Mouse (Mus musculus) forebrain, embryonic 15.5 days (tissue): ENCODE measurements around the gene Mast1. TPM values are rescaled to one million over a fixed set of nuclear protein-coding genes. Genes with fewer than 3 reads are reported as not detected.

Source experiments
- ATAC-seq: fragments of 200-750 bp; cut with Nextera tagmentation; replicated peaks from 2 replicates; pipeline ENCODE4 v1.8.0; 2017; ENCODE audit warnings: mild to moderate bottlenecking, moderate TSS enrichment, moderate library complexity
- H3K27ac ChIP-seq: fragments of 300-500 bp; sonication (generic); replicated peaks from 2 replicates; pipeline ENCODE4 v1.5.1; 2015; ENCODE audit warnings: mild to moderate bottlenecking, inconsistent platforms
- H3K27me3 ChIP-seq: fragments of 300-500 bp; sonication (generic); 2 replicates; pipeline ENCODE4 v1.6.1; 2015; ENCODE audit warnings: inconsistent platforms
- H3K36me3 ChIP-seq: fragments of 300-500 bp; sonication (generic); 2 replicates; pipeline ENCODE4 v1.6.1; 2015; ENCODE audit warnings: mild to moderate bottlenecking, inconsistent platforms
- H3K4me1 ChIP-seq: fragments of 300-500 bp; sonication (generic); 2 replicates; pipeline ENCODE4 v1.6.1; 2015; ENCODE audit warnings: inconsistent platforms
- H3K4me2 ChIP-seq: fragments of 300-500 bp; sonication (generic); replicated peaks from 2 replicates; pipeline ENCODE4 v1.6.1; 2015; ENCODE audit warnings: mild to moderate bottlenecking, inconsistent platforms
- H3K4me3 ChIP-seq: fragments of 300-500 bp; sonication (generic); 2 replicates; pipeline ENCODE4 v1.5.1; 2015; ENCODE audit warnings: mild to moderate bottlenecking, inconsistent platforms
- H3K9ac ChIP-seq: fragments of 300-500 bp; sonication (generic); replicated peaks from 2 replicates; pipeline ENCODE4 v1.6.1; 2015; ENCODE audit warnings: mild to moderate bottlenecking, inconsistent platforms
- H3K9me3 ChIP-seq: fragments of 300-500 bp; sonication (generic); 2 replicates; pipeline ENCODE4 v1.6.1; 2016; ENCODE audit warnings: inconsistent platforms
- WGBS: fragments of 180-500 bp; shearing (Covaris S2); methylation state at CpG from one replicate; pipeline ENCODE4 v1.1.7; 2015; ENCODE audit warnings: mixed read lengths; 5-methylcytosine and 5-hydroxymethylcytosine counted together
- polyA plus RNA-seq: library from polyadenylated mRNA; unstranded; fragments of >200 nt; fragmentation: Nextera tagmentation; extraction: Ambion mirVana; gene quantifications from 2 replicates; pipeline ENCODE4 v1.2.1, GENCODE M21; 2015

Mast1 gene
- polyA plus RNA-seq, 1 experiment from 2014 or later = 48.3 TPM

GRCm38 (mm10) chr8:84946528-84947240 is 9.5 kb upstream of the Mast1 start, which contains the start of gene Rtbdn:
TSS of gene Rtbdn (plus strand) at chr8:84946991.
- H3K4me3 ChIP-seq = peak within 1 kb of the TSS; percentile 63
- peak within 1 kb of the TSS; percentile 78 for H3K4me2 ChIP-seq
- no peaks in the 10 kb centered on the region for H3K36me3 ChIP-seq
- peak; percentile 24; the same call in 1 of the 2 replicates for ATAC-seq
- H3K4me1 ChIP-seq = peaks cover 29% of the 10 kb centered on the region
- H3K9ac ChIP-seq = peak within 1 kb of the TSS; percentile 70
- peaks cover 54% of the 10 kb centered on the region for H3K27me3 ChIP-seq
- H3K9me3 ChIP-seq = no peaks in the 10 kb centered on the region
- WGBS = 6% methylated on average over 17 of the region's 17 CpGs
- peak within 1 kb of the TSS; percentile 46 for H3K27ac ChIP-seq

- peak; percentile 62 for ATAC-seq
- peak overlapping the region; percentile 63 for H3K4me3 ChIP-seq
- WGBS = 1% methylated on average over 35 of the region's 67 CpGs
- peak overlapping the region; percentile 78 for H3K4me2 ChIP-seq
- H3K9ac ChIP-seq = peak overlapping the region; percentile 70
- H3K36me3 ChIP-seq = no peaks in the 10 kb centered on the region
- peak overlapping the region; percentile 46 for H3K27ac ChIP-seq
- H3K9me3 ChIP-seq = no peaks in the 10 kb centered on the region
- H3K4me1 ChIP-seq = peaks cover 29% of the 10 kb centered on the region
- peaks cover 53% of the 10 kb centered on the region for H3K27me3 ChIP-seq
These were observed 8.7 kb upstream of the Mast1 start for GRCm38 (mm10) chr8:84945633-84946527.

- peak; percentile 60 for ATAC-seq
- H3K27me3 ChIP-seq = peaks cover 46% of the 10 kb centered on the region
- H3K4me2 ChIP-seq = peak overlapping the region; percentile 78
- H3K4me3 ChIP-seq = peak overlapping the region; percentile 63
- whole genome bisulfite sequencing = 2% methylated on average over 11 of the region's 11 CpGs
- peaks cover 29% of the 10 kb centered on the region for H3K4me1 ChIP-seq
- H3K36me3 ChIP-seq = no peaks in the 10 kb centered on the region
- peak overlapping the region; percentile 46; the same call in 1 of the 2 replicates for H3K27ac ChIP-seq
- H3K9ac ChIP-seq = peak overlapping the region; percentile 70
- no peaks in the 10 kb centered on the region for H3K9me3 ChIP-seq
These were observed 8.1 kb upstream of the Mast1 start for GRCm38 (mm10) chr8:84945235-84945632.

GRCm38 (mm10) chr8:84944478-84945160 is 7.5 kb upstream of the Mast1 start:
- Histone ChIP-seq H3K4me2 (peak overlapping the region; percentile 78), H3K4me1 (peaks cover 29% of the 10 kb centered on the region), H3K9me3 (no peaks in the 10 kb centered on the region), H3K9ac (peak overlapping the region; percentile 70; the same call in 1 of the 2 replicates), H3K4me3 (peak overlapping the region; percentile 63), H3K27me3 (peaks cover 40% of the 10 kb centered on the region), H3K36me3 (no peaks in the 10 kb centered on the region), H3K27ac (no peak overlapping the region)
- peak; percentile 19; the same call in 1 of the 2 replicates for ATAC-seq
- under 1% methylated on average over 26 of the region's 26 CpGs for WGBS

GRCm38 (mm10) chr8:84943699-84944098 is 6.5 kb upstream of the Mast1 start:
- peaks cover 29% of the 10 kb centered on the region for H3K4me1 ChIP-seq
- no peaks in the 10 kb centered on the region for H3K36me3 ChIP-seq
- no peak for ATAC-seq
- peaks cover 40% of the 10 kb centered on the region for H3K27me3 ChIP-seq
- H3K9ac ChIP-seq = no peak overlapping the region
- H3K4me2 ChIP-seq = 0 out of 2 replicates have a peak overlapping the region, but pooled peaks have one; percentile 78
- no peak overlapping the region for H3K4me3 ChIP-seq
- WGBS = 15% methylated on average over 4 of the region's 4 CpGs
- H3K9me3 ChIP-seq = no peaks in the 10 kb centered on the region
- H3K27ac ChIP-seq = no peak overlapping the region

DNA sequence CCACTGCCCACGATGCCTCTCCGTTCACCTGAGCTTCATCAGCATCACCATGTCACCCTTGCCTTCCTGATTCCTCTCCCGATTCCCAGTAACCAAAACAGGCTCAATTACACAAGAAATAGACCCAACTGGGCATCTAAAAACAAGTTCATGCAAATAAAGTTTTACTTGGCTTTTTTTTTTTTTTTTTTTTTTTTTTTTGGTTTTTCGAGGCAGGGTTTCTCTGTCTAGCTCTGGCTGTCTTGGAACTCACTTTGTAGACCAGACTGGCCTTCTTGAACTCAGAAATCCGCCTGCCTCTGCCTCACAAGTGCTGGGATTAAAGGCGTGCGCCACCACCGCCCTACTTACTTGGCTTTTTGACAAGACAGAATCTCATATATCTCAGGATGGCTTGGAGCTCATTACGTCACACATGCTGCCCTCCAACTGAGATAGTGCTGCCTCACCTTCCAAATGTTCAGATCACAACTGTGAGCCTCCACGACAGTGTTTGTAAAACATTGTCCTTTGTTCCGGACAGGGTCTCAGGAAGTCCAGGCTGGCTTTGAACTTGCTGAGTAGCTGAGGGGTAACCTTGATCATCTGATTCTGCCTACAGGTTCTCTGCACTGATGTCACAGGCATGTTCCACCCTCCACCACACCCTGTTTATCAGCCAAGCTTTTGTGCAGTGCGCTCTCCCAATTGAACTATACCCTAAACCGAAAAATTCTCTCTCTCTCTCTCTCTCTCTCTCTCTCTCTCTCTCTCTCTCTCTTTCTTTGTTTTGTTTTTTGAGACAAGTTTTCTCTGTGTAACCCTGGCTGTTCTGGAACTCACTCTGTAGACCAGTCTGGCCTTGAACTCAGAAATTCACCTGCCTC is 694 bp upstream of the Mast1 start:
- Histone ChIP-seq H3K4me3 (peak overlapping the region; percentile 88), H3K36me3 (0 out of 2 replicates have a peak, but pooled peaks cover under 1% of the 10 kb centered on the region), H3K27ac (peak overlapping the region; percentile 93), H3K9ac (peak overlapping the region; percentile 98; the same call in 1 of the 2 replicates), H3K9me3 (no peaks in the 10 kb centered on the region), H3K4me1 (peaks cover 36% of the 10 kb centered on the region), H3K4me2 (peak overlapping the region; percentile 63), H3K27me3 (no peaks in the 10 kb centered on the region)
- ATAC-seq = no peak
- 66% methylated on average over 13 of the region's 13 CpGs for WGBS

DNA sequence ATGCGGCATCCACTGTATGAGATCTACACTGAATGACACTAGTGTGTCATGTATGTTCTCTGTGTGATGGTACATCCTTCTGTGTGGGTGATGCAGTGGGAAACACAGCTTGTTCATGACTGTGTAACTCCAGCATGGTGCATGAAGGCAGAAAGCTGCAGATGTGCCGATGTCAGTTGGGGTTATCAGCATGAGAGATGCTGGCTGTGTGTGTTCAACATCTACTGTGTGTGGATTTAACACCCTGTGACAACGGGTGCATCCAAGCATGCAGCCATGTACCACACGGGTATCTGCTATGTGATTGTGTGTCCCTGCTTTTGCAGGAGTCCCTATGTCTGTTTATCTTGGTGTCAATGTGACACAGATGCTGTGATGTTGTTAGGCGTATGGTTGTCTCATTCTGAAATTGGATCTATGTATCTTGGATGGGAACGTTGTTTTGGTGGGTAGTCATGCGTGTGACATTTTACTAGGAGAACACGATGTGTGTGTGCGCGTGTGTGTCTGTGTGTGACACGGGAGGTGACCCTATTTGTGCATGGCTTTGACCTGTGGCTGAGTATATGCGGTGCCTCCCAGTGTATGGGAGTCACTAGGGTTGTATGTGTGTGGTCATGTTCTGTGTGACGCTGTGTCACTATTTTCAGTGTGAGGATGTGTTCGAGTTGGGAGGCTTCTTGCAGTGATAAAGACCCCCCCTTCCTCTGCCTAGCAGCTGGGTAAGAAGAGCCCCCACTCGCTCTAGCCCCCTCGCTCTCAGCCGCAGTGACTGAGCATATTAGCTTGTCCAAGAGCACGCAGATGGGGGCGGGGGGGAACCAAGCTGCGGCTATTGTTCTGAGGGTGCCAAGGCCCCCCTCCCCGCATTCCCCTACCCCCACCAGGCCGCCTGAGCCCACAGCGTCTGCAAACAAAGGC is 858 bp downstream of the Mast1 start:
- Histone ChIP-seq H3K27ac (peak overlapping the region; percentile 93), H3K4me2 (peak overlapping the region; percentile 63), H3K4me3 (peak overlapping the region; percentile 88), H3K9me3 (no peaks in the 10 kb centered on the region), H3K4me1 (peaks cover 36% of the 10 kb centered on the region), H3K9ac (peak overlapping the region; percentile 98), H3K36me3 (peaks cover 11% of the 10 kb centered on the region), H3K27me3 (no peaks in the 10 kb centered on the region)
- ATAC-seq = peak; percentile 46
- 14% methylated on average over 23 of the region's 23 CpGs for WGBS

DNA sequence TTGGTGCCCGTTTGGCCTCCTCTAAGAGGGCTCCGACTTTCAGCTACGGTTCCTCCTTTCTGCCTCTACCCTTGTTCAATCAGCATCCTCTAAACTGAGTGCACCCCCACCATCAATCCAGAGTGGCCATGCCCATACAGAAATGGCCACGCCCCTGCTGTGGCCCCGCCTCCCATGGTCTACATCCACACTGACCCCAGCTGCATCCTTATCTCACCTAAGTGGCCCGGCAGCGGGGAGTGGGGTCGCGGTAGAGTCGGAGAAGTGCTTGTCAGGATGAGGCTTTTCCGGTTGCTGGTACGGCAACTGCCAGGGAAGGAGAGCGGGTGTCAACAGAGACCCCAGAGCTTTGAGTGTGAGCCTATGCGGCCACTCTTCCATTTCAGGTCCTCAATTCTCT is 1.7 kb downstream of the Mast1 start:
- peak overlapping the region; percentile 98 for H3K9ac ChIP-seq
- H3K9me3 ChIP-seq = no peaks in the 10 kb centered on the region
- peak overlapping the region; percentile 88 for H3K4me3 ChIP-seq
- H3K4me2 ChIP-seq = peak overlapping the region; percentile 63
- H3K27me3 ChIP-seq = peaks cover 4% of the 10 kb centered on the region; the same call in 1 of the 2 replicates
- peaks cover 36% of the 10 kb centered on the region for H3K4me1 ChIP-seq
- WGBS = 11% methylated on average over 14 of the region's 14 CpGs
- peaks cover 15% of the 10 kb centered on the region for H3K36me3 ChIP-seq
- peak overlapping the region; percentile 93; the same call in 1 of the 2 replicates for H3K27ac ChIP-seq
- peak; percentile 2; the same call in 1 of the 2 replicates for ATAC-seq

- Histone ChIP-seq H3K4me2 (peak overlapping the region; percentile 63), H3K36me3 (peaks cover 21% of the 10 kb centered on the region), H3K27ac (peak overlapping the region; percentile 93), H3K9ac (peak overlapping the region; percentile 98), H3K9me3 (no peaks in the 10 kb centered on the region), H3K4me3 (peak overlapping the region; percentile 88), H3K27me3 (peaks cover 7% of the 10 kb centered on the region; the same call in 1 of the 2 replicates), H3K4me1 (peaks cover 36% of the 10 kb centered on the region)
- ATAC-seq = peak; percentile 66
- 1% methylated on average over 15 of the region's 15 CpGs for WGBS
These were observed 2.3 kb downstream of the Mast1 start for GRCm38 (mm10) chr8:84934860-84935259.
